Mouse (Mus musculus) right cerebral cortex, postnatal 36 days (tissue): ENCODE results near the gene Mrpl10.

Source experiments
- DNase-seq, 2 experiments: peaks; one replicate each; pipeline ENCODE4 v3.0.0; 2022; ENCODE audit warnings: low spot score in 2 of 2, mixed read lengths in 1 of 2

The Mrpl10 gene

DNA sequence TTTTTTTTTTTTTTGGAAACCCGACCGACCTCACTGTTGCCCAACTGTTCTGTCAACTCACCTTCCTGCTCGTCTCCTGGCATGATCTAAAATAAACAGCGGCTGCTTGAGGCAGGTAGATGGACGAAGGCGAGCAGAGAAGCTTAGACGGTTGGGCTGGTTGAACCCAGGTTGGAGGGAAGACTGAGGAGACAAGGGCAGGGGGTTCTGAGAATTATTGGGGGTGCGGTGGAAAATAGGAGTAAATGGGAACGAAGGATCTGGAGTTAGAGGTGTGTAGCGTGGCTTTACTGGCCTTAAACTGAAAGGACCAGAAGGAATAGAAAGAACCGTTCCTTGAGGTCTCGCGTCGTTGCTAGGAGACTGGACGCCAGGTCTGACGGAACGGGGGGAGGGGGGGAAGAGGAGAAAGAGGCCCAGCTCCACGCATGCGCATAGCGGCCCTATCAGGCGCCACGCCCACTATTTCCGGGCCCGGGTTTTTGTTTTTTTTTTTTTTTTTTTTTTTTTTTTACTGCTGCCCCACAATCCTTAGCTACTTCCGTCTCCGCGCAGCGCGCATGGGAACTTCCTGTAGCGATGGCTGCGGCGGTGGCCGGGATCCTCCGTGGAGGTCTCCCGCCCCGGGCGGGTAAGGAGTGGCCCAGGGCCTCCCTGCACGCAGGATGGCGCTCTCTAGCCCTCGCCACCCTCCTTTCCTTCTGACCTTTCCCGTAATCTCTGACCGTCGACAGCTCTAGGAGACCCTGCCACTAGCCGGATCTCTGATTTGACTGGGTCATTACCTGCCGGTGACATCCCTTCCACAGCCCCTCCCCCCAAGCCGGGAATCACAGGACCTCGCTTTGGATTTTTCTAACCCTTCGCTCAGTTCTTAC is at the start of gene Mrpl10, which contains the start of gene Lrrc46:
Mrpl10 (plus strand) TSS at position 539 of the 878 bp plus-strand sequence.
Lrrc46 (minus strand) TSS at position 386 of the 878 bp plus-strand sequence.
- DNase-seq, result peak; percentile 68 to 71

- DNase-seq, result no peak
These were observed 48.5 kb upstream of the Mrpl10 start for GRCm38 (mm10) chr11:96992722-96993311.

GRCm38 (mm10) chr11:96995031-96995430 is 46.3 kb upstream of the Mrpl10 start:
- DNase-seq, result no peak

DNA sequence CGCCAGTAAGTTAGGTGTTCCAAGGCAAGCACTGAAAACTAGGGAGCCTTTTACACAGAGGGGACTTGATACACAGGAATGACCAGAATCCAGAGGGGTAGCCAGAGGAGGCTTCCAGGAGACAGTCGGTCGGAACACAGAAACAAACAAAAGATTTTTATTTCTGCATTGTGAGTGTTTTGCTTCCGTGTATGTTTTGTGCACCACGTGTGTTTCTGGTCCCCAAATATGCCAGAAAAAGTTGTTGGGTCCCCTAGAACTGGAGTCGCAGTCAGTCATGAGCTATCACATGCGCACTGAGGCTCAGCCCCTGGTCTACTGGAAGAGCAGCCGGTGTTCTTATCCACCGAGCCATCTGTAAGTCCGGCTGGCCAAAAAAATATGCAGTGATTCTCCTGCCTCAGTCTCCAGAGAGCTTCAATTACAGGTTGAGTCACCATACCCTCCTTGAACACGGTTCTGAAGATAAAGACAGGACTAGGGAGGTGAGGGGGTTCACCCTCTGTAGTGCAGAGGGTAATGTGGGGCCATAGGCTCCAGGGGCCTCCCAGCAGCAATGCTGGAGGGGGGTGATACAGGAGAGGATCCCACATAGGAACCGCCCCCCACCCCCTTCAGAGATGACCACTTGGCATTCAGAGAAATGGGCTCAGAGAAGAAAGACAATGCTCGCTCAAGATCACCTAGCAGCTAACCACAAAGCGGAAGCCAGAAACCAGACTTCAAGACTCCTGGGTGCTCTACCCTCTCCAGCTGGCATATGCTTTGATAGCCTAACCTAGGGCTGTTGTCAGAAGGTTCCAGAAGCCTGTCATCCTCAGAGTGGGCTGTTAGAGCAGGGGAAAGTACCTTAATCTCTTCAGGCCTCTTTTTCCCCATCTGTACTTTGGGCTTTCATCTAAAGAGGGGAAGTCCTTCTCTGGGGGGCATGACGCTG is 45.3 kb upstream of the Mrpl10 start:
- DNase-seq, result no peak

DNA sequence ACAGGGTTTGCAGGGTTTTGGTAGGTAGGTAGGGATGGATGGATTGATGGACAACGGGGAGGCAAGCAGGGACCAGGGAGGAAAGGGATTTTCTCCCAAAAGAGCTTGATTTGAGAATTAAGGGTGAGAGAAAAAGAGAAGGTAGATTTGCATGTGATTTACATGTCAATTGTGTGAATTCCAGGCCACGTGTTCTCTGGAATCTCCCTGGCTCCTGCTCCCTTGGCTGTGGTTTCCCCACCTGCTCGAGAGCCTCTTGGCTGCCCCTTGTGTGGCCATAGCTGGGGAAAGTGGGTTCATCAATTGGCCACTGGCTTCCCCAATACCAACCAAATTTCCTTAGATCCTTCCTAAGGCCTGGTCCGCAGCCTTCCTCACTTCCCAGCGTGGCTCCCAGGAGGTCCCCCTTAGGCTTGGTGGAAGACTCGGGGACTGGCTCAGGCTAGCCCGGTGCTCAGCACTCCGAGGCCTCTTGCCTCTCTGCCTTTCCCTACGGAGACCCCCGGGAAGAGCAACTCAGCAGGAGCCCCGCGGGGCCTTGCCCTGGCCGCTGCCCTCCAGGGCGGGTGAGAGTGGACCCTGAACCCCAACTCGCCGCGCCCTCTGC is 44.5 kb upstream of the Mrpl10 start:
- no peak for DNase-seq

DNA sequence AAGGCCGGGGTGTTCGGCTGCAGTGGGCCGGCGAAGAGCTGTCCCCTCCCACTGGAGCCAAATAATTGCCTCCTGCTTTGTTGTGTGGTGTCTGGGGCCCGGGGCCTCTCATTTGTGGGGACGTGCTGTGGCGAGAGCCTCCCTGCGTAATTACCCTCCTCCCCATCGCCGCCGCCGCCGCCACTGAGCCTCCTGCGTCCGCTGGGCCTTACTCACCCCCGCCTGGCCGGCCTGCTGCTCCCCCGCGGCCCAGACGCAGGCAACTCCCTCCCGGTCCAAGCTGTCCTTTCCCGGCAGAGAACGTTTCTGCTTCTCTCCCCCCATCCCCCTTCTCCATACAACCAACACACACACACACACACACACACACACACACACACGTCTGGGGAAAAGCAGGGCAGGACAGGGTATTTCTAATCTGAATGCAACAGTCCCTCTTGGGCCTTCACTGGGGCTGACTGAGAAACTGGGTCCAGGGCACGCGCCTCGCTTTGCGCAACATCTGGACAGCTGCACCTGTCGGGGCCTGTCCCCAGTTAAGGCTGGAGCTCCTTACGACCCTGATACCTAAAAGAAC is 43.9 kb upstream of the Mrpl10 start:
- no peak for DNase-seq

DNA sequence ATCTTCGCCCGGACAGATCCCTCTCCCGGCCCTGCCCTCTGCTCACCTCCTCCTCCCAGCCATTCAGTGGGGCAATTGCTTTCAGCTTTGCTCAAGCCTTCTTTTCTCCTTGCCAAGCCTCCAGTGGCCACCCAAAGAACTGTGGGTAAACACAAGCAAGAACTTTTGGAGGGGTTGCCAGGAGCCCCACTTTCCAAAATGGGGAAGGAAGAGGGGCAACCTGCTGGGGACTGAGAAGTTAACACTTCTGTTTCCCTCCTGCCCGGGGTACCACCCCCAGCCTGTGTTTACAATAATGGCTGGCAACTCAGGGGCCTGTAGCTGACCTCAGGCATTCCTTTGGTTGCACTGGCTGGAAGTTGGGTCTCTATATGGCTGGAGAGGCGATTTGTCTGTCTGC is 38.2 kb upstream of the Mrpl10 start:
- no peak for DNase-seq

DNA sequence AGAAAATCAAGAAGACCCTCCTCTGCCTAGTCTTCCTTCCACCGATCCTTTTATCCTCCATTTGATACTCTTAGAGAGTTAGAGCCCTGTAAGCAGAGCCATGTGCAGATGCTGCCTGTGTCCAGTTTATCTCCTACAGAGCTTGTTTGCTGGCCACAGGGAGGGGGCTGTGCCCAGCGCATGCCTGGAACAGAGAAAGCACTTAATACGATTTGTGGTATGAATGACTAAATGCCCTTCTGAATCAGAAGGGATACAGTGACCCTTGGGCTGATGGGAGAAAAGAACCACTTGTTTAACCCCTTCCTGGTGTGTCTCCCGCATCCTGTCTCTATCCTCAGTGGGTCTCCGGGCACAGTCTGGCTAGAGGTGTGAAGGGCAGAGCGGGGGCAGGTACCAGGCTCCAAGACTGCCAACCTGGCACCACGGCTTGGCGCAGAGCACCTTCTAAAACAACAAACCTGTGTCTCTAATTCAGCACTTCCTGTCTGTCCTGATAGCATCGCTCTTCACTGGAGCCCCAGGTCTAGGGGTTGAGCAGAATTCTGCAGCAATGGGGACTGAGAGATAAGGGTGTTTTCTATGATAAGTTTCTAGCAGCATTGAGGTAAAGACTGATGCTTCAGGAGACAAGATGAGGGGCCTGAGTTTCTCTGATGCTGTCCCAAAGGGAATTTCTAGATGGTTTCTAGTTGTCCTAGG is 34.1 kb upstream of the Mrpl10 start:
- no peak for DNase-seq

DNA sequence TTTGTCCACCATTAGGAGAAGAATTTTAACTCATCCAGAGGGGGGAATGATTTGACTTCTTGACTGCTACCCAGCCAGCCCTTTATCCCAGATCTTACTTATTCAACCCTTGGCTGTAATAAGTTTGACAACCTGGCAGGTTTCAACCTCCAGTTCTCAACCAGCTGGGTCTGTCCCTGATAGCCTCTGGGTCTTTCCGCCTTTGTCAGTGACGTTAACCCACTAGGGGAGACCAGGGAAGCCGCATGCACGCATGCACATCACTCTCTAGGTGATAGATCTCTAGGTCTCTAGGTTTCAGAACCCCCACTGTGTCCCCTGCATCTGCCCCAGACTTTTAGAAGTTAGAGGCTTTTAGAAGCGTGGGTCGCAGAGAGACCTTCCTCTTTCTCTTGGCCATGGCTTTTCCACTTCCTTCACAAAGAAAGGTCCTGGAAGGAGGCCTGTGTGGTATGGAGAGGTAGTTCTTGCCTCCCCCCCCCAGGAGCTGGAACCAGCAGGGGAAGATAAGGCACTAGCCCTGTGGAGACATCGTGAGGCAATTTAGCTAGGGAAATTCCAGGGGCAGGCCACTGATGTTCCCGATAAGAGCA is 32.1 kb upstream of the Mrpl10 start:
- DNase-seq, result no peak

DNA sequence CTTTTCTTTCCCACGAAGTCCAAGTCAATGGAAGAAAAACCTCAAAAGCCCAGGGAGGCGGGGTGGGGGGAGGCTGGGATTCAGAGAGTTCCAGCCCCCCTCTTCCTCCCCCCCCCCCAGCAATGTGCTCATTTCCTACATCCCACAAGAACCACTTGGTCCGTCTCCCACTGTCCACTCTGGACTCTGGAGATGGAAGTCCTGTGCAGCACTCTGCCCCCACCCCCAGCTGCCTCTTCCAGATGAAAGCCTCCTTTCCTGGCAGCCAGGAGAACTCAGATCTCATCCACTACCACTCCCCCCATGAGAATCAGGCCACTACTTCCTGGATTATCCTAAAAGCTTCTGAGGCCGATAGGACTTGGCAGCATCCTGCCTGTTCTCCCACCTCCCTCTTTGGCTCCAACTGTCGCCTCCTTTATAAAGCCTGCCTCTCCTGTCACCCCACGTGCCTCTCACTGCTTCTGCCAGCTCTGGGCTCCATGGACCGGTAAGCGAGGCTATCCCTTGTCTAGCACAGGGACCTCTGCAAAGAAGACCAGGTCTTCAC is 28.2 kb upstream of the Mrpl10 start, which contains the start of gene Sp6:
Sp6 (plus strand) TSS at position 274 of the 550 bp plus-strand sequence.
- no peak for DNase-seq

- no peak for DNase-seq
These were observed 23.4 kb upstream of the Mrpl10 start for GRCm38 (mm10) chr11:97017696-97018582.

DNA sequence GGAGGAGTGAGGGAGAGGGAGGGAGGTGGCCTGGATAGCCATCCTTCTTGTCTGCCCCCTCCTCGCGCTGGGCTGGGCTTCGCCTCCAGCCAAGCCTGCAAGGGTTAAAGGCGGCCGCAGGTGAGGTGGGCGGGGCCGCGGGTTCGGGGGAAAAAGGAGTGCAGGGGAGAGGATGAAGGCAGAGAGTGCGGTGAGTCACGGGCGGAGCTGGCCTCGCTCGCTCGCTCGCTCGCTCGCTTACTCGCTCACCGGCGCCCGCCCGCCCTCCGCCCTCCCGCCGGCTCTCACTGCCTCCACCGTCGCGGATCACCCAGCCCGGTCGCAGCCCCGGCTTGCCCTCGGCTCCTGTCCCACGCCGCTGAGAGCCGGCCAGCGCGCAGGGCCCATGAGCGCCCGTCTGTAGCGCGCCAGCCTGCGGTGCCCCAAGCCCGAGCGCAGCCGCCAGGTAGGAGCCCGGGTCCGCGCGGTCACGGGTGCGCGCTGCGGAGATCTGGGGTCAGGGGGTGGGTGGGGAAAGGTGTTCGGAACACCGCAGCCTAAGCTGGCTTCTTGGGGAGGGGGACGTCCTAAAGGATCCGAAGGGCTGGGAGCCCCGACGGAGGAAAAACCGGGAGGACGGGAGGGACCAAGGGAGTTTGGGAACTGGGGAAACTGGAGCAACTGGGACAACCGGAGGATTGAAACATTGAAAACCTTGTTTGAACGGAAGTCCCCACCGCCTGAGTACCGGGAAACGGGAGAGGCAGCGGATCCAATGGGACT is 22.6 kb upstream of the Mrpl10 start:
- DNase-seq, result no peak

GRCm38 (mm10) chr11:97019345-97019708 is 22.0 kb upstream of the Mrpl10 start:
- DNase-seq, result no peak

- DNase-seq, result no peak
These were observed 20.1 kb upstream of the Mrpl10 start for GRCm38 (mm10) chr11:97021121-97021765.

- no peak for DNase-seq
These were observed 19.4 kb upstream of the Mrpl10 start for GRCm38 (mm10) chr11:97021873-97022484.

DNA sequence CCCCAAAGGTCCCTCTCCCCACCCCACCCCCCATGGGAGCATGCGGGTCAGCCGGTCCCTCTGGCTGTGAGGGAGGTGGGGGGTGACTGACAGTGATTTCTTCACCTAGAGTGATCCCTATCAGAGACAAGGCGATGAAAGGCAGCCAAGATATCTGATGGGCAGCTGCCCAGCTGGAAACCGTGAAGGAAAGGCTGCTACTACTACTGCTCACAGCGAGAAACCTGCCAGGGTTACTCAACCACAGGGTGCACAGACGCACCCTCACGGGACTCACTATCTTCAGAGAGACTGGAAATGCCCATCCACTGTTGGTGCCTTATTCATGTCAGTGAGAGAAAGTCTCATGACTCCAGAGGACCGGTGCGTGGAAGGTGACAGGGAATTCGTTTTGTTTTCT is 16.4 kb upstream of the Mrpl10 start:
- DNase-seq, result no peak

DNA sequence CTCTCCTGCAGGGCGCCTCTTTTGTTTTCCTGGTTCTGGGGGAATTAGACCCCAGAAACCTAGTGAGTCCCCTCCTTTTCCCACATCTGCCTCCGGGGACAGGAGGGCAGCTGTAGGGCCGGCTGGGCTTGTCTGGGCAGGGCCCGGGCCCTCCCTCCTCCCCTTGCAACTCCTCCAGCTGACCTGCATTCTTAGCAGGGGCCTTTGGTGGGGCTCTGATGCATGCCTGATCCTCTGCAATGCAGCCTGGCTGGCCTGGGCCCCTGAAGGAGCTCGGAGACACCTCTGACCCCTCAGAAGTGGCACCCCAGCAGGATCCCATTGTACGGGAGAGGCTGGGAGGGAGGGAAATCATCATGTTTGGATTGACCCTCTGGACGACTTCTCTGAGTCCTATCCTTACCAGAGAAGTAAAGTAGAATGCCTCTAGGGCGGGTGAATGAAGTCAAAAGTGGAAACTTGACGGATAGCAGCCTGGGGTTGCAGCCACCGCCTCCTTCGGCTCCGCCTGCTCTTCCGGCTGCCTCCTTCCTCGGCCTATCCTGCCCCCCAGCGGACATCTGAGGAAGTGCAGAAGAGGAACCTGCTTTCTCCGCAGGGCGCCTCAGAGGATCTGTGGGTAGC is 15.5 kb upstream of the Mrpl10 start:
- DNase-seq, result peak in 1 of 2 experiments; percentile 61
